Mouse (Mus musculus) olfactory bulb, adult 2 months (tissue): Measurements from ENCODE around the gene Sucla2.

ENCODE experiments used
- CTCF ChIP-seq: fragments of 200-500 bp; IDR thresholded peaks from 2 replicates; pipeline ENCODE4 v1.5.1; 2012; ENCODE audit warnings: low read depth, mild to moderate bottlenecking, low read length, moderate library complexity; ENCODE audit not compliant: insufficient read depth
- POLR2A ChIP-seq: fragments of 200-500 bp; IDR thresholded peaks from 2 replicates; pipeline ENCODE4 v1.6.1; 2012; ENCODE audit warnings: mild to moderate bottlenecking, low read depth, low read length, moderate library complexity; ENCODE audit not compliant: insufficient read depth

- TF ChIP-seq CTCF (no peak), POLR2A (no peak)
These were observed 48.9 kb downstream of the Sucla2 start for GRCm38 (mm10) chr14:73574053-73574452.
